Mouse (Mus musculus) hindbrain, embryonic 13.5 days (tissue): ENCODE measurements around the gene Gm43302. TPM values are rescaled to one million over a fixed set of nuclear protein-coding genes. Genes with fewer than 3 reads are reported as not detected.
"Not testable (repeated sequence)": the region's sequence is repeated elsewhere in the genome, so short reads cannot be mapped to it uniquely, and the experiment has no call there.

Source experiments
- ATAC-seq: fragments of 200-750 bp; cut with Nextera tagmentation; 2 replicates; pipeline ENCODE4 v1.8.0; 2017; ENCODE audit warnings: moderate TSS enrichment; ENCODE audit not compliant: low FRiP score
- H3K27ac ChIP-seq: fragments of 300-500 bp; sonication (generic); 2 replicates; pipeline ENCODE4 v1.5.1; 2015; ENCODE audit warnings: inconsistent platforms, mild to moderate bottlenecking, moderate library complexity
- H3K27me3 ChIP-seq: fragments of 300-500 bp; sonication (generic); 2 replicates; pipeline ENCODE4 v1.6.1; 2015; ENCODE audit warnings: mild to moderate bottlenecking, inconsistent platforms
- H3K36me3 ChIP-seq: fragments of 300-500 bp; sonication (generic); 2 replicates; pipeline ENCODE4 v1.6.1; 2015; ENCODE audit warnings: mild to moderate bottlenecking, inconsistent platforms
- H3K4me1 ChIP-seq: fragments of 300-500 bp; sonication (generic); replicated peaks from 2 replicates; pipeline ENCODE4 v1.6.1; 2015; ENCODE audit warnings: inconsistent platforms
- H3K4me2 ChIP-seq: fragments of 300-500 bp; sonication (generic); 2 replicates; pipeline ENCODE4 v1.6.1; 2015; ENCODE audit warnings: inconsistent platforms, mild to moderate bottlenecking, moderate library complexity
- H3K4me3 ChIP-seq: fragments of 300-500 bp; sonication (generic); 2 replicates; pipeline ENCODE4 v1.5.1; 2015; ENCODE audit warnings: mild to moderate bottlenecking, inconsistent platforms
- H3K9ac ChIP-seq: fragments of 300-500 bp; sonication (generic); 2 replicates; pipeline ENCODE4 v1.6.1; 2015; ENCODE audit warnings: mild to moderate bottlenecking, inconsistent platforms
- H3K9me3 ChIP-seq: fragments of 300-500 bp; sonication (generic); 2 replicates; pipeline ENCODE4 v1.6.1; 2016; ENCODE audit warnings: inconsistent platforms
- WGBS: fragments of 180-500 bp; shearing (Covaris S2); methylation state at CpG from one replicate; pipeline ENCODE4 v1.1.7; 2015; 5-methylcytosine and 5-hydroxymethylcytosine counted together
- polyA plus RNA-seq: library from polyadenylated mRNA; unstranded; fragments of >200 nt; fragmentation: Nextera tagmentation; extraction: Ambion mirVana; gene quantifications from 2 replicates; pipeline ENCODE4 v1.2.1, GENCODE M21; 2015

The Gm43302 gene
- 0.34 and 0.62 TPM in 2 replicates for polyA plus RNA-seq

GRCm38 (mm10) chr5:105293226-105294165 is at the start of gene Gm43302, which contains the start of gene Gbp6:
Gm43302 (minus strand) TSS chr5:105293695.
Gbp6 (minus strand) TSS chr5:105293698.
- not testable (repeated sequence) for H3K9ac ChIP-seq, ATAC-seq, H3K27ac ChIP-seq, H3K4me1 ChIP-seq, H3K27me3 ChIP-seq, H3K36me3 ChIP-seq, H3K4me3 ChIP-seq, H3K9me3 ChIP-seq, H3K4me2 ChIP-seq
- WGBS: 51% methylated on average over 3 of the region's 3 CpGs

- Histone ChIP-seq H3K9me3 (no peaks in the 10 kb centered on the region), H3K27ac (no peak overlapping the region), H3K27me3 (no peaks in the 10 kb centered on the region), H3K4me3 (no peak overlapping the region), H3K4me1 (no peaks in the 10 kb centered on the region), H3K9ac (no peak overlapping the region), H3K4me2 (no peak overlapping the region), H3K36me3 (no peaks in the 10 kb centered on the region)
- ATAC-seq: no peak
- WGBS: 77% methylated on average over 2 of the region's 2 CpGs
These were observed 47.8 kb upstream of the Gm43302 start for GRCm38 (mm10) chr5:105341281-105341680.

GRCm38 (mm10) chr5:105322543-105322942 is 29.0 kb upstream of the Gm43302 start:
- no peaks in the 10 kb centered on the region for H3K4me1 ChIP-seq
- 68% methylated on average over 2 of the region's 2 CpGs for WGBS
- no peak overlapping the region for H3K9ac ChIP-seq
- H3K27ac ChIP-seq: no peak overlapping the region
- no peaks in the 10 kb centered on the region for H3K27me3 ChIP-seq
- no peak overlapping the region for H3K4me3 ChIP-seq
- ATAC-seq: no peak
- no peaks in the 10 kb centered on the region for H3K36me3 ChIP-seq
- no peak overlapping the region for H3K4me2 ChIP-seq
- H3K9me3 ChIP-seq: no peaks in the 10 kb centered on the region

- Histone ChIP-seq H3K4me1 (no peaks in the 10 kb centered on the region), H3K4me3 (no peak overlapping the region), H3K9ac (no peak overlapping the region), H3K27ac (no peak overlapping the region), H3K9me3 (no peaks in the 10 kb centered on the region), H3K4me2 (no peak overlapping the region), H3K36me3 (no peaks in the 10 kb centered on the region), H3K27me3 (no peaks in the 10 kb centered on the region)
- WGBS: 75% methylated on average over 2 of the region's 2 CpGs
- ATAC-seq: no peak
These were observed 17.4 kb upstream of the Gm43302 start for GRCm38 (mm10) chr5:105310941-105311340.

- not testable (repeated sequence) for H3K4me3 ChIP-seq, ATAC-seq, H3K27me3 ChIP-seq, H3K9ac ChIP-seq, H3K4me2 ChIP-seq, H3K27ac ChIP-seq, H3K36me3 ChIP-seq, H3K4me1 ChIP-seq, H3K9me3 ChIP-seq
- WGBS: 76% methylated on average over 1 of the region's 1 CpGs
These were observed 15.7 kb upstream of the Gm43302 start for GRCm38 (mm10) chr5:105309148-105309547.

GRCm38 (mm10) chr5:105306946-105307345 is 13.5 kb upstream of the Gm43302 start:
- H3K36me3 ChIP-seq, H3K4me1 ChIP-seq, H3K27ac ChIP-seq, ATAC-seq, H3K9ac ChIP-seq, H3K4me3 ChIP-seq, H3K4me2 ChIP-seq, H3K27me3 ChIP-seq, H3K9me3 ChIP-seq: not testable (repeated sequence)

GRCm38 (mm10) chr5:105306159-105306581 is 12.7 kb upstream of the Gm43302 start:
- H3K4me1 ChIP-seq: no peaks in the 10 kb centered on the region
- WGBS: 89% methylated on average over 1 of the region's 1 CpGs
- no peak overlapping the region for H3K9ac ChIP-seq
- no peak for ATAC-seq
- H3K4me2 ChIP-seq: no peak overlapping the region
- H3K9me3 ChIP-seq: no peaks in the 10 kb centered on the region
- no peaks in the 10 kb centered on the region for H3K27me3 ChIP-seq
- no peak overlapping the region for H3K4me3 ChIP-seq
- no peaks in the 10 kb centered on the region for H3K36me3 ChIP-seq
- no peak overlapping the region for H3K27ac ChIP-seq

- H3K36me3 ChIP-seq, H3K27ac ChIP-seq, H3K27me3 ChIP-seq, H3K4me2 ChIP-seq, H3K9me3 ChIP-seq, H3K4me3 ChIP-seq, H3K9ac ChIP-seq, ATAC-seq, H3K4me1 ChIP-seq: not testable (repeated sequence)
- WGBS: 95% methylated on average over 4 of the region's 4 CpGs
These were observed 12.2 kb upstream of the Gm43302 start for GRCm38 (mm10) chr5:105305671-105306070.

GRCm38 (mm10) chr5:105301963-105302362 is 8.5 kb upstream of the Gm43302 start:
- 77% methylated on average over 4 of the region's 4 CpGs for WGBS
- Histone ChIP-seq H3K4me1 (no peaks in the 10 kb centered on the region), H3K4me2 (no peak overlapping the region), H3K36me3 (no peaks in the 10 kb centered on the region), H3K27me3 (no peaks in the 10 kb centered on the region), H3K9me3 (no peaks in the 10 kb centered on the region), H3K9ac (no peak overlapping the region), H3K27ac (no peak overlapping the region), H3K4me3 (no peak overlapping the region)
- no peak for ATAC-seq

- Histone ChIP-seq H3K36me3 (no peaks in the 10 kb centered on the region), H3K27ac (no peak overlapping the region), H3K27me3 (no peaks in the 10 kb centered on the region), H3K4me3 (no peak overlapping the region), H3K9ac (no peak overlapping the region), H3K4me1 (no peaks in the 10 kb centered on the region), H3K9me3 (no peaks in the 10 kb centered on the region), H3K4me2 (no peak overlapping the region)
- 47% methylated on average over 2 of the region's 2 CpGs for WGBS
- ATAC-seq: no peak
These were observed 8.0 kb upstream of the Gm43302 start for GRCm38 (mm10) chr5:105301531-105301930.

- ATAC-seq: no peak
- H3K27ac ChIP-seq: no peak overlapping the region
- H3K9me3 ChIP-seq: no peaks in the 10 kb centered on the region
- 73% methylated on average over 3 of the region's 3 CpGs for WGBS
- no peak overlapping the region for H3K4me2 ChIP-seq
- no peak overlapping the region for H3K9ac ChIP-seq
- H3K36me3 ChIP-seq: no peaks in the 10 kb centered on the region
- H3K4me3 ChIP-seq: no peak overlapping the region
- no peaks in the 10 kb centered on the region for H3K27me3 ChIP-seq
- H3K4me1 ChIP-seq: no peaks in the 10 kb centered on the region
These were observed 2.3 kb upstream of the Gm43302 start for GRCm38 (mm10) chr5:105295746-105296145.

GRCm38 (mm10) chr5:105292492-105292891 is 1.0 kb downstream of the Gm43302 start:
- no peak overlapping the region for H3K9ac ChIP-seq
- H3K27ac ChIP-seq: no peak overlapping the region
- H3K27me3 ChIP-seq: no peaks in the 10 kb centered on the region
- no peaks in the 10 kb centered on the region for H3K4me1 ChIP-seq
- H3K4me3 ChIP-seq: no peak overlapping the region
- WGBS: 83% methylated on average over 1 of the region's 1 CpGs
- no peak overlapping the region for H3K4me2 ChIP-seq
- H3K36me3 ChIP-seq: no peaks in the 10 kb centered on the region
- no peaks in the 10 kb centered on the region for H3K9me3 ChIP-seq
- ATAC-seq: no peak

GRCm38 (mm10) chr5:105290921-105291320 is 2.6 kb downstream of the Gm43302 start:
- 91% methylated on average over 3 of the region's 3 CpGs for WGBS
- H3K36me3 ChIP-seq, H3K9me3 ChIP-seq, ATAC-seq, H3K27ac ChIP-seq, H3K4me1 ChIP-seq, H3K4me2 ChIP-seq, H3K4me3 ChIP-seq, H3K27me3 ChIP-seq, H3K9ac ChIP-seq: not testable (repeated sequence)
